Mouse (Mus musculus): ENCODE data around the gene Olfr948.

Gene Olfr948

DNA sequence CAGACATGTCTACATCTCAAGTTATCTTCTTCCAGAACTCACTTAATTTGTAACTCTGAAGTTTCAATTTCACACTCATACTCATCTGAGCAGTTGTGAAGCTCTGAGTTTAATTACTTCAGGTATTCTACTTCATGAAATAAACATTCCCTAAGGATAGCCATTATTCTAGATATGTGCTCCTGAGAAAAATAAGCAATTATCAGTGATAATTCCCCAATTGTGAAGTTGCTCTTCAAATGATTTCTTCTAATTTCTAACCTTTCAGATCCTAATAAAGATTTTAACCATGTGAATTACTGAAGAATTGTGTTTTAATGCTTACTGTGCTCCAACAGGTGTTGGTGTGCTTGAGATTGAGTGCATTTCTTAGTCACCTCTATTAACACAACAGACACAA lies at the start of gene Olfr948:
Gene Olfr948 (minus strand): TSS at position 101 of the 400 bp plus-strand sequence.
- no peak for DNase-seq

DNA sequence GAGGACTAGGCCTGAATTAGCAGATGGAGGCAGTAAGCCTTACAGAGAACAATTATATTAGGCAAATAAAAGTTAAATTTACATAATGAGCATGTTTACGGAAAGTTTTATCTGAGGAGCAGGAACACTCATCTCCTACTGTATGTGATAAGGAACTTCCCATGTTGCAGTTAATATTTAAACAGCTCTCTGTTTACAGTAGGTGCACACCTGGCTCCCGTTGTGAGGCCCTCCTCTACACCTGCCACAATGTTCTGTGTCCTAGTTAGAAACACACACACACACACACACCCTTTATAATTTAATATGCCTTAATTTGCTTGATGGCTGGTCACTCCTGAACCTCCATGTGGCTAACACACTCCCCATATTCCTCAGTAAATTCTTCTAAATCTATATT lies 38.7 kb downstream of the Olfr948 start:
- DNase-seq: no peak

DNA sequence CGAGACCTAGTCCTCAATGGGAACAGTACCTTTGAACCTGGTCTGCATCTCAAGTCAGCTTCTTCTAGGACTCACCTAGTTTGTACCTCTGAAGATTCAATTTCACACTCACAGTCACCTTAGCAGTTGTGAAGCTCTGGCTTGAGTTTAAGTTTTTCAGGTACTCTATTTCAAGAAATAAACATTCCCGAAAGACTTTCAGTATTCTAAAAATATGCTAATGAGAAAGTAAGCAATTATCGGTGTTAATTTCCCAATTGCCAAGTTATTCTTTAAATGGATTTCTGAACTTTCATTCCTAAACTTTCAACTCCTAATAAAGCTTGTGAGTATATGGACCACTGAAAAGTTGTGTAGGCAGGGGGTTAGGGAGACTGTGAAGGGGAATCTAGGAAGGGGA lies 49.1 kb downstream of the Olfr948 start, which contains the start of gene Olfr945:
Gene Olfr945 (minus strand): TSS at position 101 of the 400 bp plus-strand sequence.
- no peak for DNase-seq

All from cerebellum, postnatal 10 days (tissue).